Mouse (Mus musculus) liver, embryonic 15.5 days (tissue): ENCODE results near the gene Ackr2. TPM values are rescaled to one million over a fixed set of nuclear protein-coding genes. Genes with fewer than 3 reads are reported as not detected.

Source experiments
- ATAC-seq: fragments of 200-750 bp; cut with Nextera tagmentation; 2 replicates; pipeline ENCODE4 v1.8.0; 2017; ENCODE audit warnings: moderate number of reproducible peaks, mild to moderate bottlenecking, moderate library complexity; ENCODE audit not compliant: insufficient read depth
- H3K27ac ChIP-seq: fragments of 300-500 bp; sonication (generic); replicated peaks from 2 replicates; pipeline ENCODE4 v1.5.1; 2015; ENCODE audit warnings: mild to moderate bottlenecking, inconsistent platforms
- H3K27me3 ChIP-seq: fragments of 300-500 bp; sonication (generic); 2 replicates; pipeline ENCODE4 v1.6.1; 2015; ENCODE audit warnings: mild to moderate bottlenecking, inconsistent platforms
- H3K36me3 ChIP-seq: fragments of 300-500 bp; sonication (generic); replicated peaks from 2 replicates; pipeline ENCODE4 v1.6.1; 2015; ENCODE audit warnings: moderate library complexity, mild to moderate bottlenecking, inconsistent platforms
- H3K4me1 ChIP-seq: fragments of 300-500 bp; sonication (generic); replicated peaks from 2 replicates; pipeline ENCODE4 v1.6.1; 2015; ENCODE audit warnings: inconsistent platforms
- H3K4me2 ChIP-seq: fragments of 300-500 bp; sonication (generic); 2 replicates; pipeline ENCODE4 v1.6.1; 2015; ENCODE audit warnings: moderate library complexity, mild to moderate bottlenecking, inconsistent platforms
- H3K4me3 ChIP-seq: fragments of 300-500 bp; sonication (generic); replicated peaks from 2 replicates; pipeline ENCODE4 v1.5.1; 2015; ENCODE audit warnings: mild to moderate bottlenecking, inconsistent platforms
- H3K9ac ChIP-seq: fragments of 300-500 bp; sonication (generic); 2 replicates; pipeline ENCODE4 v1.6.1; 2015; ENCODE audit warnings: moderate library complexity, mild to moderate bottlenecking, inconsistent platforms
- H3K9me3 ChIP-seq: fragments of 300-500 bp; sonication (generic); replicated peaks from 2 replicates; pipeline ENCODE4 v1.6.1; 2016; ENCODE audit warnings: inconsistent platforms
- WGBS: fragments of 180-500 bp; shearing (Covaris S2); methylation state at CpG from one replicate; pipeline ENCODE4 v1.1.7; 2015; ENCODE audit warnings: mixed read lengths; ENCODE audit not compliant: insufficient replicate concordance; 5-methylcytosine and 5-hydroxymethylcytosine counted together
- polyA plus RNA-seq: library from polyadenylated mRNA; unstranded; fragments of >200 nt; fragmentation: Nextera tagmentation; extraction: Ambion mirVana; gene quantifications from 2 replicates; pipeline ENCODE4 v1.2.1, GENCODE M21; 2015

The Ackr2 gene
- polyA plus RNA-seq, 1 experiment from 2014 or later = 0.53 TPM

DNA sequence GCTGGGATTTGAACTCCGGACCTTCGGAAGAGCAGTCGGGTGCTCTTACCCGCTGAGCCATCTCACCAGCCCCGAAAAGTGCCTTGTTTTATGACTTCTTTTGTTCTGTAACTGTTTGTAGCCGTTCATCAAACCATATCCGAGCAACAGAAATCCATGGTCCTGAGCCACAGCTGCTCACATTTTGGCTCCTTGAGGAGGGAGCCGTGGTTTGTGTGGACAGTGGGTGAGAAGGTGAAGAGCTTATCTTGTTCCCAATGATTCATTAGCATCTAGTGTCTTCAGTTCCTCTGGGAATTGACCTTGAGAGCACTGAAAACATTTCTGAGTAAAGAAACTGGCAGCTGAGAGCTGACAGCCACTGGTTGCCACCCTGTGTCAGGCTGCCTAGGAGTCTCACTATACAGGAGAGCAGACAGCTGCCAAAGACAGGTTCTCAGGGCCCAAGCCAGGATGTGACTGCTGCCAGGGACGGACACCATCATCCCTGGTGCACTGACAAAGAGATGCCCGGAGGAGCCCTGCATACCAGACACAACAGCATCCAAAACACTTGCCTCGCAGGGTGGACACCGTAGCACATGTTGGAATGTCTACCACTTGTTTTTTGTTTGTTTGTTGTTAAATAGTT lies 6.0 kb upstream of the Ackr2 start:
- no peak for ATAC-seq
- H3K27me3 ChIP-seq = no peaks in the 10 kb centered on the region
- H3K4me3 ChIP-seq = no peak overlapping the region
- 71% methylated on average over 12 of the region's 12 CpGs for WGBS
- no peaks in the 10 kb centered on the region for H3K36me3 ChIP-seq
- no peak overlapping the region for H3K27ac ChIP-seq
- no peak overlapping the region for H3K4me2 ChIP-seq
- no peaks in the 10 kb centered on the region for H3K9me3 ChIP-seq
- H3K9ac ChIP-seq = no peak overlapping the region
- peaks cover 3% of the 10 kb centered on the region; the same call in 1 of the 2 replicates for H3K4me1 ChIP-seq

DNA sequence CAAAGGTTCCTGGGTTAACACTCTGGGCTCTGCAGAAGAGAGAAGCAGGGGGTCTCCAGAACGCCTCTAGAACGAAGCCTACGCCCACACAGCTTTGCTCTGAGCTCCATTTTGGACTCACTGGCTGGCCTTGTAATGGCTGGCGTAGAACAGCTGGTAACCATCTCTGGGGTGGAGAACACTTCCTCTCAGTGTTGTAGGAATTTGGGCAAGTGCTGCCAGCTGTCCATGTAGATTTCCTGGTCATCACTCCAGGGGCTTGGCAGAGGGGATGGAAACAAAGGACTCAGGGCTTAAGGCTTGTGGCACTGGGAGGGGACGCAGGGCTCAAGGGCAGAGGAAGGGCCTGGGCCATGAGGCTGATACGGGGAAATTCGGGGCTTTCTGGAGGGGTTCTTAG lies 3.7 kb upstream of the Ackr2 start:
- no peaks in the 10 kb centered on the region for H3K27me3 ChIP-seq
- H3K4me2 ChIP-seq = no peak overlapping the region
- 54% methylated on average over 7 of the region's 7 CpGs for whole genome bisulfite sequencing
- no peak overlapping the region for H3K27ac ChIP-seq
- H3K9ac ChIP-seq = no peak overlapping the region
- no peaks in the 10 kb centered on the region for H3K9me3 ChIP-seq
- ATAC-seq = no peak
- H3K36me3 ChIP-seq = no peaks in the 10 kb centered on the region
- peaks cover 3% of the 10 kb centered on the region; the same call in 1 of the 2 replicates for H3K4me1 ChIP-seq
- H3K4me3 ChIP-seq = no peak overlapping the region

DNA sequence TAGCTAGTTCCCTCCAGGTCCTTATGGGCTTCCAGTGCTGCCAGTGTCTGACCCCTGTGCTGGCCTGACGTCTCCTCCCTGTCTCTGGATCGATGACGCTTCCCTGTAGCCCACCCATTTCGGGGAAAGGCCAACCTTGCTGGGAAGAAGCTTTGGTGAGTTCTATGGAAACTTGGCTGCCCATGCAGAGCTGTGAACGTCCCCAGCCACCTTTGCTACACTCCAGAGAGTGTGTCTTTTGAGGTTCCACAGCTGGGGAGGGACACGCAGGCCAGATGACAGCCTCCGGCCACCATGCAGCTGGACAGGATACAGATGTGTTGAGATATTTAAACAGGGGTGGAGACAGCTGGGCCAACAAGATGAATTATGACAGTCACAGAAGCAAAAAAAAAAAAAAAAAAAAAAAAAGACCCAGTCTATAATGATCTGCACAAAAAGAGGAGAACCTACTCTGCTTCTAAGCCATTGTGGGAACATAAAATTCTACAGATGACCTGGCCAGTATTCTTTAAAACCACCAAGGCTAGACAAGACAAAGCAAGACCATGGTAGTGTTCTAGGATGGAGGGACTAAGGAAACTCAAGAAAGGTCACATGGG lies 2.7 kb upstream of the Ackr2 start:
- H3K27ac ChIP-seq = no peak overlapping the region
- no peaks in the 10 kb centered on the region for H3K27me3 ChIP-seq
- H3K9me3 ChIP-seq = no peaks in the 10 kb centered on the region
- WGBS = 41% methylated on average over 7 of the region's 7 CpGs
- H3K36me3 ChIP-seq = no peaks in the 10 kb centered on the region
- ATAC-seq = no peak
- no peak overlapping the region for H3K4me2 ChIP-seq
- H3K9ac ChIP-seq = no peak overlapping the region
- H3K4me3 ChIP-seq = no peak overlapping the region
- no peaks in the 10 kb centered on the region; the same call in 1 of the 2 replicates for H3K4me1 ChIP-seq

DNA sequence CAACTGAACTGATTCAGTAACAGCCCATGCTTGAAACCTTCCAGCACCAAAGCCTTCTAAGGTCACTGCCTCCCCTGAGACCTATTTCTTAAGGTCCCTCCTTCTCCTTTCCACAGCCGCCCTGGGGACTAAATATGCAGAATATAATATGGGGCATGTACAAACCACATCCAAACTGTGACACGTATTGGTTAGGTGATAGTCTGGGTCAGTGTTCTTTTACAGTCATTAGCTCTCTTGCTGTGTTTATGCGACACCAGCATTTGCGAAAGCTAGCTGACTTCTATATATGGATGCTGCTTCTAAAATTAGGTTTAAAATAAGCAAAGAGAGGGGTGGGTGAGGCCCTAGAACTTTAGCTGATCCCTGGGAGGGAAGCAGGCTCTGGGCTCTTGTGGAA lies 1.3 kb upstream of the Ackr2 start:
- Histone ChIP-seq H3K27ac (no peak overlapping the region), H3K9ac (no peak overlapping the region), H3K9me3 (no peaks in the 10 kb centered on the region), H3K4me2 (no peak overlapping the region), H3K4me1 (peaks cover 4% of the 10 kb centered on the region; the same call in 1 of the 2 replicates), H3K36me3 (no peaks in the 10 kb centered on the region), H3K4me3 (no peak overlapping the region), H3K27me3 (no peaks in the 10 kb centered on the region)
- WGBS = 56% methylated on average over 4 of the region's 4 CpGs
- no peak for ATAC-seq

GRCm38 (mm10) chr9:121899306-121899705 lies 1.2 kb downstream of the Ackr2 start:
- no peak overlapping the region for H3K4me2 ChIP-seq
- H3K9me3 ChIP-seq = no peaks in the 10 kb centered on the region
- ATAC-seq = no peak
- no peak overlapping the region for H3K27ac ChIP-seq
- no peaks in the 10 kb centered on the region for H3K27me3 ChIP-seq
- no peak overlapping the region for H3K4me3 ChIP-seq
- H3K9ac ChIP-seq = no peak overlapping the region
- no peaks in the 10 kb centered on the region for H3K36me3 ChIP-seq
- 58% methylated on average over 6 of the region's 6 CpGs for WGBS
- peaks cover 6% of the 10 kb centered on the region; the same call in 1 of the 2 replicates for H3K4me1 ChIP-seq

DNA sequence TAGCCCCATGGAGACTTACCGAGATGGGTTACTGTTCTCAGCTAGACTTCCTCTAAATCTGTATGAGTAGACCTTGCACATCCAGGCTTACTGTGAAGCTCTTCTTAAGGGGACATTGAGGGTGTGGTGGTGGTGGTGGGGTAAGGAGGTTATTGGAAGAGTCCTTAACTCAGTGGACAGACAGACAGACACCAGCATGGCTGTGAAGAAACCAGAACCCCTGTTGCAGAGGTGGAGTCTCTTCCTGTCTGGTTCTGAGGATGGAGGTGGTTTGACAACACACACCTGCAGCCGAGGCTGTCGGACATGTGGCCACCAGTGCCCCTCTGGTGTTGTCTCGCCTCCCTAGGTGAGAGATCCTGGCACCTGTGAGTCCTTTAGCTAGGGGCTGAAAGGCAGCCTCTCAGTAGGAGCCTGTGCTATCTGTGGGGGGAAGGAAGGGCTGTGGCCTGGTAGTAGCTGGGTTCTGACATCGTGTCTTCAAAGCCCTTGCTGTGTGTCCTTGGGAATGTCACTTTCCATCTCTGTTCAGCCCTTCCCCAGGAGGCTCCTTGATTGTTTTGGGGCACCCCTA lies 2.2 kb downstream of the Ackr2 start:
- H3K4me3 ChIP-seq = no peak overlapping the region
- no peak overlapping the region for H3K9ac ChIP-seq
- H3K4me1 ChIP-seq = peaks cover 9% of the 10 kb centered on the region; the same call in 1 of the 2 replicates
- H3K27ac ChIP-seq = no peak overlapping the region
- H3K27me3 ChIP-seq = no peaks in the 10 kb centered on the region
- WGBS = 52% methylated on average over 5 of the region's 5 CpGs
- ATAC-seq = no peak
- no peaks in the 10 kb centered on the region for H3K9me3 ChIP-seq
- H3K36me3 ChIP-seq = no peaks in the 10 kb centered on the region
- H3K4me2 ChIP-seq = no peak overlapping the region

DNA sequence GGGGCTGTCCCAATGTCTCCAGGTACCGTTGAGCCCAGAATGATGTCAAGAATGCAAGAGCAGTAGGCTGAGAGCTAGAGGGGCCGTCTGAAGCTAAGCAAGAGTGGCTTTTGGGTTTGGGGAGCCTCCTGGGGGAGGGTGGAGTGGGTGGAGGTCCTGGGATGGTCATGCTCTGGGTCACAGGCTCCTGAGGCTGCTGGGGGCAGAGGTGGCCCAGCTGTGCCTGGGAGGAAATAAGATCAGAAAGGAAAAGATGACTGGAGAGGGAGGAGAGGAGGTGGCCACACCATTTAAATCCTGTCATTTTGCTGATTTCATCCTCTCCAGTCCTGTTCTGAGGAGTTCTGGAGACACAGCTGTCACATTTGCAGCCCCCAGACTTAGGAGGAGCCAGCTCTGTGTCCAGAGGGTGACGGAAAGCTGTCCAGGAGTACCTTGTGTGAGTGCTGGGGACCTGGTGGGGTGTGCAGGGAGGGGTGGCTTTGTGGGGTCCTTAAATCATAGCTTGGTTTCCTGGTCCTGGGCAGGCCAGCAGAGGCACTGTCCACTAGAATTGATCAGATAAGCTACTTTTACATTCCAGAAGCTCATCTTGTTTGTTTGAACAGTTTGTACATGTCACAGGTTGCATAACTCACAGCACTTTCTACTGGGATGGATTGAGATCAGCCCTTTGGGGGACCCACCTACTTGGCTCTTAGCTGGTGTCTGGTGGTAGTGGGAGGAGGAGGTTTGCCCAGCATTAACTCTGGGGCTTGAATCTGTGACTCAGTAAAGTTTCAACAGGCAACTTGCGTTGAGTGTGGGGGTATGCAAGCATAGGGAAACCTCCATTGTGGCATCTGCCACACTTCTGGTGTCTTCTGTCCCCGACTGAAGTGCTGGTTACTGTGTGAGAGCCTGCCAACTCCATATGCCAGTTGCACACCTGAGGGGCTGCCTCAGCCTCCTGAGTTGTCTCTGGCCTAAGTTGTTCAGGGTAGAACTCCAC lies 3.9 kb downstream of the Ackr2 start:
- peak; percentile 38; the same call in 1 of the 2 replicates for ATAC-seq
- Histone ChIP-seq H3K4me2 (no peak overlapping the region), H3K36me3 (no peaks in the 10 kb centered on the region), H3K4me1 (peaks cover 9% of the 10 kb centered on the region; the same call in 1 of the 2 replicates), H3K9me3 (no peaks in the 10 kb centered on the region), H3K27me3 (no peaks in the 10 kb centered on the region), H3K4me3 (no peak overlapping the region), H3K27ac (0 out of 2 replicates have a peak overlapping the region, but pooled peaks have one; percentile 33), H3K9ac (no peak overlapping the region)
- 48% methylated on average over 5 of the region's 5 CpGs for WGBS

GRCm38 (mm10) chr9:121903476-121904305 lies 5.5 kb downstream of the Ackr2 start:
- Histone ChIP-seq H3K9me3 (no peaks in the 10 kb centered on the region), H3K4me3 (no peak overlapping the region), H3K4me2 (no peak overlapping the region), H3K4me1 (peaks cover 9% of the 10 kb centered on the region; the same call in 1 of the 2 replicates), H3K36me3 (no peaks in the 10 kb centered on the region), H3K9ac (no peak overlapping the region), H3K27ac (no peak overlapping the region), H3K27me3 (no peaks in the 10 kb centered on the region)
- ATAC-seq = no peak
- 62% methylated on average over 8 of the region's 8 CpGs for WGBS

DNA sequence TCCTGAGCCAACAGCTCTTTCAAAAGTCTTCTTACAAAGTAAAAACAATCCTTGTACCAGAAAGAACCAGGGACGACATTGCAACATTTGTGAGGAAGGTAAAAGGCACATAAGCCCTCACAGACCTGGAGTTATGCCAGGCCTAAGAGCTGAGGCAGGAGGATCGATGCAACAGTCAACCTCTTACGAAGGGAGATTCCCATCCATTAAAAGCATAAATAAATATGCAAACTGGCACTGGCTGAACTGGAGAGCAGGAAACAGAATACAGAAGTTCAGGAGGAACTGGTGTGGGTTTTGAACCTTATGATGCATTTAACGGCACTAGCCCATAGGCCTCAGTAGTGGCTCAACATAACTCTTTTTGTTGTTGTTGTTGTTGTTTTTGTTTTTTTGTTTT lies 6.2 kb downstream of the Ackr2 start:
- H3K27ac ChIP-seq = no peak overlapping the region
- H3K36me3 ChIP-seq = no peaks in the 10 kb centered on the region
- no peaks in the 10 kb centered on the region for H3K27me3 ChIP-seq
- WGBS = 53% methylated on average over 4 of the region's 4 CpGs
- no peak for ATAC-seq
- peaks cover 9% of the 10 kb centered on the region; the same call in 1 of the 2 replicates for H3K4me1 ChIP-seq
- H3K9ac ChIP-seq = no peak overlapping the region
- no peak overlapping the region for H3K4me2 ChIP-seq
- H3K4me3 ChIP-seq = no peak overlapping the region
- no peaks in the 10 kb centered on the region for H3K9me3 ChIP-seq

- Histone ChIP-seq H3K9me3 (no peaks in the 10 kb centered on the region), H3K36me3 (no peaks in the 10 kb centered on the region), H3K9ac (no peak overlapping the region), H3K4me3 (no peak overlapping the region), H3K27ac (no peak overlapping the region), H3K27me3 (no peaks in the 10 kb centered on the region), H3K4me2 (no peak overlapping the region), H3K4me1 (peaks cover 9% of the 10 kb centered on the region; the same call in 1 of the 2 replicates)
- no peak for ATAC-seq
- WGBS = 75% methylated on average over 7 of the region's 7 CpGs
These were observed 6.8 kb downstream of the Ackr2 start for GRCm38 (mm10) chr9:121904946-121905345.
